Mouse (Mus musculus) small intestine, adult 2 months (tissue): ENCODE measurements around the gene 6030452D12Rik.
A peak's percentile ranks its signal among the peaks of the same experiment; 100 is the strongest.

Experiments
- CTCF ChIP-seq: fragments of 200-500 bp; IDR thresholded peaks from 2 replicates; pipeline ENCODE4 v1.5.1; 2012; ENCODE audit warnings: low read depth, mild to moderate bottlenecking, control low read depth, inconsistent platforms, low read length, moderate library complexity, mixed read lengths; ENCODE audit not compliant: insufficient replicate concordance, insufficient read length; ENCODE audit errors: extremely low read depth
- POLR2A ChIP-seq: fragments of 200-500 bp; IDR thresholded peaks from 2 replicates; pipeline ENCODE4 v1.6.1; 2012; ENCODE audit warnings: low read depth, mild to moderate bottlenecking, control low read depth, inconsistent platforms, low read length, moderate library complexity

DNA sequence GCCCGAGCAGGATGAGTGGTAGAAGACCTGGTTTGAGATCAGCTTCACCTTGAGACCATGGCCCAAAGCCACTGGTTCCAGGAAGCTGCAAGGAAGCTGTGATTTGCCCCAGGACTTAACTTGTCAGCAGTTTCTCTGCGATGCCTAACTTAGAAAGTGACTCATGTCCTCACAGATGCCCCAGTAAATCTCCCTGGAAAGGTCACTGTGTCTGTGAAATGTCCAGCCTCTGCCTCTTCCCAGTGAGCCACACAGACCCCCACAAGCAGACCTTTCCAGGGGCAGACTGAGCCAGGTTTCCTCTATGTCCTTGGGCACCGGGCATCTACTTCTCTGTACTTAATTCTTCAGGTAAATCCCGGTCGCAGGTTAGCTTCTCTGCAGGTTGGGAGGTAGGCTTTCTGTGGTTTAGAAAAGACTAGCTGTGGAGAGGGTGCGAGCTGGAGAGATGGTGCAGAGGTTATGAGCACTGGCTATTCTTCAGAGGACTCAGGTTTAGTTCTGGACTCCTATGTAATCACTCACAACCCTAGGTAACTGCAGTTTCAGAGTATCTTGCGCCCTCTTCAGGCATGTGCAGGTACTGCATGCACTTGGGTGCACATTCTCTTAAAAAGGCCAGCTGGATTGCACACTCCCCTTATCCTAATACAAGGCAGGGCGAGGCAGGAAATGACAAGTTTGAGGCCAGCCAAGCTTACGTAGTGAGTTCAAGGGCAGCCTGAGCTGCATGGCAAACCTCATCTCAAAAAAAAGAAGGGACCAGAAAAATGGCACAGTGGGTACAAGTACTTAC, 27.1 kb downstream of the 6030452D12Rik start:
- TF ChIP-seq CTCF (peak; percentile 37; the same call in 1 of the 2 replicates), POLR2A (no peak)
